Mouse (Mus musculus) WW6 (cell line): ENCODE data around the gene Klhl3.

ENCODE experiments used
- DNase-seq: peaks from one replicate; pipeline ENCODE4 v3.0.0-alpha.2; 2013; ENCODE audit warnings: low read depth, low spot score

Klhl3 gene

GRCm38 (mm10) chr13:57977721-57978120 lies 135.7 kb downstream of the Klhl3 start:
- no peak for DNase-seq

GRCm38 (mm10) chr13:57965658-57966057 lies 147.7 kb downstream of the Klhl3 start:
- DNase-seq, result no peak

DNA sequence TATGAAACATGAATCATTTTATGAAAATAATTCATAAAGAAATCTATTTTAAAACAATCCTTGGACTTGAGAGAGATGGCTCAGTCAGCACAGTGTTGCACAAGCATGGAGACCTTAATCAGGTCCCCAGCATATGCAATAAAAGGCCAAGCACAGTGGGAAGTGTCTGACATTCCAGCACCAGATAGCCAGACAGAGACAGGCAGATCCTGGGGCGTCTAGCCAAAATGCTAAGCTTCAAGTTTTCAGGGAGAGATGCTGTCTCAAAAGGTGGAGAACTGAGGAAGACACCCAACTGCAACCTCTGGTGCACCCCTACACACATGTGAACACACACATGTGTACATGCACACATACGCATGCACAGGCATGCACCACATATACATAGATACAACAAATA lies 153.1 kb downstream of the Klhl3 start:
- no peak for DNase-seq

DNA sequence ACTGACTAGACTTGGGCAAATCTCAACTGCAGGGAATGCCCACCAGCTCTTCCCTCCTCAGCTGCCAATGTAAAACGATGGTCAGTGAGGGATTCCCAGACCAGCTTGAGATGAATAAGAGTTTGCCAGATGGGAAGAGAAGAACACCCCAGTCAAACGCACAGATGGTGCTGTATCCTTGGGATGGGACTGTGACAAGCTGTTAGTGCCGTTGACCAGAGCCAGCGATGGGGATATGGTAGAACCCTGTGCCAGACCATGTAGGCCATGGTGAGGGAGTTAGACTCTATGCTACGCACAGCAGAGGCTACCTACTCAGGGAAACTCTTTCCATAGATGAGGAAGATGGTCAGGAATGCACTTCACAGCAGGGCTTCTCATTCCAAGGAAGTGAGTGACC lies 153.6 kb downstream of the Klhl3 start:
- DNase-seq, result no peak
